Mouse (Mus musculus): ENCODE measurements around the gene Usf2. TPM values are rescaled to one million over a fixed set of nuclear protein-coding genes. Genes with fewer than 3 reads are reported as not detected.

The Usf2 gene
- polyA plus RNA-seq, 2 experiments from 2014 or later, result 11.0 to 16.0 TPM

GRCm38 (mm10) chr7:30916713-30917112 lies 39.9 kb downstream of the Usf2 start:
- no peak for ATAC-seq

DNA sequence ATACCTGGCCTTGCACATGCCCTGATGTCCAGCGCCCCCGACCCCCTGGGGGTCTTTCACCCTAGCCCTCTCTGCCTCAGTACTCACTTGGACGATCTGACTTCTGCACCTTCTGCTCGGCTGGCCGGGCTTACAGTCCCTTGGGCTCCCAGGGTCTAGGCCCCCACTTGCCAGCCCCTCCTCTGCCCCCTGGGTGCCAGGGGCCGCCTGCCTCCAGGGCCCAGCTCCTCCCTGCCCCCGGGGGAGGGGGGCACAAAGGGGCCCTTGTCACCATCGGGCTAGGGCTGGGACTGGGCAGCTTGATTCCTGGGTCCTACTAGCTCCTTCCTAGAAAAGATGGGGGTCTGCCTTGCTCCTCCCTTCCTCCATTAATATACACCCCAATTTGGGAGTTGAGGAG lies 41.9 kb downstream of the Usf2 start, which contains the start of gene Mag:
Gene Mag, minus strand, starts transcription at position 142 of the 400 bp plus-strand sequence.
- ATAC-seq, result no peak

- ATAC-seq, result no peak
Observed at GRCm38 (mm10) chr7:30909773-30910172, 46.8 kb downstream of the Usf2 start.

DNA sequence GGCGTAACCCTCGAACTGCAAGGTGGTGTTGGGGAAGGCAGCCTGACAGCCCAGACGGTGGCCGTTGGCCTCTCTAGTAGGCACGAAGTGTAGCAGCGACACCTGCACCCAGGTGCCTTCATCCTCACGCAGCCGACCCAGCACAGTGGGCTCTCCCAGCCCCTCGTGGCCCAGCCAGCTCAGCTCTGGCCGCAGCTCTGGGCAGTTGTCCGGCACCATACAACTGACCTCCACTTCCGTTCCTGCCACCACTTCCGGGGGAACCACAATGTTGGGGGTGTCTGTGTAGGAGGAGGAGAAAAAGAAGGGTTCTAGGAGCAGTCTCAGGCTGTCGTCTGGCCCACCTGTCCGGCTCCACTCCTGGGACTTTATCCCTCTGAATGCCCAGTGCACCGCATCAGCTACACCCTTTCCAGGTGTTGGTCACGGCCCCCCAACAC lies 47.6 kb downstream of the Usf2 start:
- no peak for ATAC-seq

DNA sequence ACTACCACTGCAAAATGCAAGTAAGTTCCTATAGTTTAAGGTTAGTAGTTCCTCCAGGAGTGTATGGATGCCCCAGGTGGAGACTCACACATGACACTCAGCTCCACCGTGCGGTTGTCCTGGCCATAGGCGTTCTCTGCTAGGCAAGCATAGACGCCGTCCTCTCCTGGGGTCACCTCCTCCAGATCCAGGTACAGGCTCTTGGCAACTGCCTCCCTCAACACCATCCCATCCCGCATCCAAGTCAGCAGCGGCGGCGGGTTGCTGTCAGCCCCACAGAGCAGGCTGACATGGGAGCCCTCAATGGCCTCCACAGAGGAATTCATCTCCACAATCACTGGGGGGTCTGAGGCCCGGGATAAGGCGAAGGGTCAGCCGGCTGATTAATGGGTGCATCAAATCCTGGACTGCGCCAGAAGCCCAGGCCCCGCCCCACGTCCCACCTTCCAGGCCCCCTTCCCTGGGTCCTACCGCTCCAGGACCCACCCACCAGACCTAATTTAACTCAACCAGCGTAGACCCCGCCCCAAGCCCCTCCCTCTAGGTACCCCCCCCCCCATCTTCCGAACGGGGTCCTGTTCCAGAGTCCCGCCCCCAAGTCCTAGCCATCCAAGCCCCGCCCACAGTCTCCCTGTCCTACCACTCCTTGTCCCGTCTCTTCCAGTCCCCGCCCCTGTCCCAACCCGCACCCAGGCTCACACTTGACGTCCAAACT lies 48.2 kb downstream of the Usf2 start:
- ATAC-seq, result no peak

GRCm38 (mm10) chr7:30904042-30904441 lies 52.6 kb downstream of the Usf2 start:
- ATAC-seq, result no peak

Other genes with a start within 250 kb of the Usf2 start
- gene Atp4a, start 244.6 kb downstream of the Usf2 start, polyA plus RNA-seq (2017; shearing (Covaris generic)), result not detected
- 10 to 100 TPM; 60.5 to 65.0 TPM for gene Tmem147, start 227.3 kb downstream of the Usf2 start, polyA plus RNA-seq (2017; shearing (Covaris generic))
- gene Gapdhs, start 213.1 kb downstream of the Usf2 start, polyA plus RNA-seq (2017; shearing (Covaris generic)), result not detected
- gene Sbsn, start 205.3 kb downstream of the Usf2 start, polyA plus RNA-seq (2017; shearing (Covaris generic)), result 1 to 10 TPM; 2.4 to 3.6 TPM
- gene Dmkn, start 193.0 kb downstream of the Usf2 start, polyA plus RNA-seq (2017; shearing (Covaris generic)), result under 1 TPM in 1 of 2 experiments, not detected in 1; 0.16 TPM
- not detected for gene Krtdap, start 168.9 kb downstream of the Usf2 start, polyA plus RNA-seq (2017; shearing (Covaris generic))
- gene Ffar2, start 133.0 kb downstream of the Usf2 start, polyA plus RNA-seq (2017; shearing (Covaris generic)), result 1 to 10 TPM in 1 of 2 experiments, under 1 TPM in 1; 0.70 to 1.4 TPM
- gene Ffar3, start 100.6 kb downstream of the Usf2 start, polyA plus RNA-seq (2017; shearing (Covaris generic)), result not detected
- under 1 TPM in 1 of 2 experiments, not detected in 1; 0.14 TPM for gene Ffar1, start 95.2 kb downstream of the Usf2 start, polyA plus RNA-seq (2017; shearing (Covaris generic))
- 10 to 100 TPM in 1 of 2 experiments, 1 to 10 TPM in 1; 4.2 to 20.3 TPM for gene Cd22, start 76.5 kb downstream of the Usf2 start, polyA plus RNA-seq (2017; shearing (Covaris generic))
- not detected for gene Mag, start 41.9 kb downstream of the Usf2 start, polyA plus RNA-seq (2017; shearing (Covaris generic))
- not detected for gene Hamp2, start 32.1 kb downstream of the Usf2 start, polyA plus RNA-seq (2017; shearing (Covaris generic))
- gene Hamp, start 12.8 kb downstream of the Usf2 start, polyA plus RNA-seq (2017; shearing (Covaris generic)), result not detected
- 1 to 10 TPM; 1.8 to 2.6 TPM for gene Lsr, start 16.7 kb upstream of the Usf2 start, polyA plus RNA-seq (2017; shearing (Covaris generic))
- gene Fam187b, start 17.0 kb upstream of the Usf2 start, polyA plus RNA-seq (2017; shearing (Covaris generic)), result 1 to 10 TPM; 1.2 to 1.5 TPM
- gene Fxyd5, start 85.7 kb upstream of the Usf2 start, polyA plus RNA-seq (2017; shearing (Covaris generic)), result 1,000 to 10,000 TPM; 1,918 to 1,991 TPM
- not detected for gene Fxyd7, start 94.7 kb upstream of the Usf2 start, polyA plus RNA-seq (2017; shearing (Covaris generic))
- not detected for gene Fxyd1, start 100.4 kb upstream of the Usf2 start, polyA plus RNA-seq (2017; shearing (Covaris generic))
- not detected for gene Lgi4, start 102.5 kb upstream of the Usf2 start, polyA plus RNA-seq (2017; shearing (Covaris generic))
- under 1 TPM in 1 of 2 experiments, not detected in 1; 0.27 TPM for gene Fxyd3, start 119.9 kb upstream of the Usf2 start, polyA plus RNA-seq (2017; shearing (Covaris generic))
- 10 to 100 TPM in 1 of 2 experiments, 1 to 10 TPM in 1; 6.0 to 12.2 TPM for gene Hpn, start 158.5 kb upstream of the Usf2 start, polyA plus RNA-seq (2017; shearing (Covaris generic))
- gene Scn1b, start 170.2 kb upstream of the Usf2 start, polyA plus RNA-seq (2017; shearing (Covaris generic)), result not detected
- gene Gramd1a, start 199.1 kb upstream of the Usf2 start, polyA plus RNA-seq (2017; shearing (Covaris generic)), result 100 to 1,000 TPM in 1 of 2 experiments, 10 to 100 TPM in 1; 83.7 to 103 TPM